In genomic region chr13:29753254-29753653, GRCm38 (mm10) we compare ENCODE assay signal across 23 mouse cellular contexts.
DNase-seq lines count a peak whose midpoint lies in the region; ATAC-seq and TF ChIP-seq lines count a peak whose summit lies in the region.
"Had no signal": no experiment of that assay in that cellular context is flagged by ENCODE, and none has a peak within 500 bp of the region (broad histone marks: within the 10 kb centered on the region; RNA-seq: fewer than 3 reads in every experiment).

No protein-coding gene starts in this region.

- WGBS in forebrain, embryonic 15.5 days = 72% methylated on average over 3 of the region's 3 CpGs
- WGBS in forebrain, embryonic 10.5 days = 93% methylated on average over 3 of the region's 3 CpGs
- WGBS in liver, embryonic 12.5 days (ENCODE audit: insufficient replicate concordance) = 78% methylated on average over 3 of the region's 3 CpGs
- WGBS in liver, postnatal 0 days (ENCODE audit: insufficient replicate concordance) = 74% methylated on average over 3 of the region's 3 CpGs

- TF ChIP-seq CTCF in liver, postnatal 0 days (IDR thresholded peaks at IDR 0.05; ENCODE audit: low read depth) = no peak

- no peak overlapping the region for H3K4me3 ChIP-seq in forebrain, embryonic 15.5 days
- no peak overlapping the region for H3K4me3 ChIP-seq in forebrain, embryonic 10.5 days
- H3K4me3 ChIP-seq in liver, embryonic 12.5 days = no peak overlapping the region
- no peak overlapping the region for H3K4me3 ChIP-seq in liver, postnatal 0 days (ENCODE audit: low read depth, low read length)
- H3K4me3 ChIP-seq: embryonic facial prominence, embryonic 12.5 days; erythroblast, embryonic 14.5 days; heart, embryonic 13.5 days; limb, embryonic 15.5 days had no signal

- no peaks in the 10 kb centered on the region for H3K36me3 ChIP-seq in forebrain, embryonic 15.5 days
- H3K36me3 ChIP-seq in forebrain, embryonic 10.5 days (replicated peaks) = no peaks in the 10 kb centered on the region
- H3K36me3 ChIP-seq in liver, embryonic 12.5 days = no peaks in the 10 kb centered on the region
- no peaks in the 10 kb centered on the region for H3K36me3 ChIP-seq in liver, postnatal 0 days (replicated peaks; ENCODE audit: insufficient read depth, low read length)
- H3K36me3 ChIP-seq: embryonic facial prominence, embryonic 12.5 days; heart, embryonic 13.5 days had no signal

- no peaks in the 10 kb centered on the region for H3K4me1 ChIP-seq in forebrain, embryonic 15.5 days
- peaks cover 10% of the 10 kb centered on the region for H3K4me1 ChIP-seq in forebrain, embryonic 10.5 days
- peaks cover 21% of the 10 kb centered on the region for H3K4me1 ChIP-seq in liver, embryonic 12.5 days
- H3K4me1 ChIP-seq in liver, postnatal 0 days (ENCODE audit: insufficient read depth) = peaks cover 7% of the 10 kb centered on the region
- H3K4me1 ChIP-seq: limb, embryonic 15.5 days had no signal

- DNase-seq in forebrain, embryonic 10.5 days (ENCODE audit: extremely low spot score, low spot score) = no peak
- no peak for DNase-seq in liver, postnatal 0 days
- DNase-seq in cerebellum, adult 18-20 months = peak; percentile 85 to 87
- peak; percentile 91 to 92 for DNase-seq in cerebellum, postnatal 25 days
- DNase-seq in urinary bladder, postnatal 36 days (ENCODE audit: low spot score in 2 of 2) = no peak
- DNase-seq in adrenal gland, postnatal 10 days = no peak
- DNase-seq: adrenal gland, postnatal 25 days; heart, postnatal 36 days; kidney, adult 2 months; kidney, postnatal 10 days; layer of hippocampus, postnatal 36 days; lung, postnatal 10 days; right cerebral cortex, adult 18-20 months; thymus, postnatal 14 days had no signal

- no peak overlapping the region for H3K27ac ChIP-seq in forebrain, embryonic 15.5 days (replicated peaks)
- H3K27ac ChIP-seq in forebrain, embryonic 10.5 days = no peak overlapping the region
- H3K27ac ChIP-seq in liver, embryonic 12.5 days = no peak overlapping the region
- no peak overlapping the region for H3K27ac ChIP-seq in liver, postnatal 0 days (ENCODE audit: low read depth)
- H3K27ac ChIP-seq: embryonic facial prominence, embryonic 12.5 days; heart, embryonic 13.5 days; limb, embryonic 15.5 days had no signal

- H3K9me3 ChIP-seq in forebrain, embryonic 15.5 days = no peaks in the 10 kb centered on the region
- H3K9me3 ChIP-seq in forebrain, embryonic 10.5 days = no peaks in the 10 kb centered on the region
- H3K9me3 ChIP-seq in liver, embryonic 12.5 days (replicated peaks) = no peaks in the 10 kb centered on the region
- no peaks in the 10 kb centered on the region for H3K9me3 ChIP-seq in liver, postnatal 0 days (ENCODE audit: low read length)
- H3K9me3 ChIP-seq: embryonic facial prominence, embryonic 12.5 days; G1E; heart, embryonic 13.5 days; limb, embryonic 15.5 days had no signal

- TF ChIP-seq EP300 in liver, postnatal 0 days (IDR thresholded peaks at IDR 0.05; ENCODE audit: low read depth) = no peak

- 0 out of 2 replicates have a peak, but pooled peaks have one; percentile 38 for ATAC-seq in forebrain, embryonic 15.5 days (replicated peaks)
- ATAC-seq in liver, embryonic 12.5 days = 0 out of 2 replicates have a peak, but pooled peaks have one; percentile 18
- ATAC-seq in liver, postnatal 0 days = no peak
- ATAC-seq: inflammation-experienced regulatory T-cells, adult 6 months; midbrain, embryonic 16.5 days had no signal

- H3K9ac ChIP-seq in forebrain, embryonic 15.5 days (replicated peaks) = no peak overlapping the region
- no peak overlapping the region for H3K9ac ChIP-seq in liver, embryonic 12.5 days
- H3K9ac ChIP-seq in liver, postnatal 0 days (replicated peaks) = no peak overlapping the region
- H3K9ac ChIP-seq: embryonic facial prominence, embryonic 12.5 days; heart, embryonic 13.5 days; limb, embryonic 15.5 days had no signal

- no peak overlapping the region for H3K4me2 ChIP-seq in forebrain, embryonic 15.5 days (replicated peaks)
- H3K4me2 ChIP-seq in liver, embryonic 12.5 days = no peak overlapping the region
- no peak overlapping the region for H3K4me2 ChIP-seq in liver, postnatal 0 days (ENCODE audit: low read depth, low read length)
- H3K4me2 ChIP-seq: embryonic facial prominence, embryonic 12.5 days; heart, embryonic 13.5 days; limb, embryonic 15.5 days had no signal

- no peaks in the 10 kb centered on the region for H3K27me3 ChIP-seq in forebrain, embryonic 15.5 days
- no peaks in the 10 kb centered on the region for H3K27me3 ChIP-seq in forebrain, embryonic 10.5 days (ENCODE audit: poor library complexity, severe bottlenecking)
- no peaks in the 10 kb centered on the region for H3K27me3 ChIP-seq in liver, embryonic 12.5 days (replicated peaks)
- H3K27me3 ChIP-seq in liver, postnatal 0 days (ENCODE audit: insufficient read depth, low read length) = no peaks in the 10 kb centered on the region
- H3K27me3 ChIP-seq: embryonic facial prominence, embryonic 12.5 days; heart, embryonic 13.5 days; limb, embryonic 15.5 days had no signal

Comparison
In these comparisons a context has a peak if more than half of its experiments do, and no peak if none do; other contexts are left out.
1. DNase-seq: peak in cerebellum, adult 18-20 months (2 of 2) and cerebellum, postnatal 25 days (2 of 2); none in forebrain, embryonic 10.5 days (single experiment), liver, postnatal 0 days (single experiment), urinary bladder, postnatal 36 days (0 of 2) and adrenal gland, postnatal 10 days (single experiment).